Mouse (Mus musculus) stomach, embryonic 14.5 days (tissue): Measurements from ENCODE around the gene Kif1c. TPM values are rescaled to one million over a fixed set of nuclear protein-coding genes. Genes with fewer than 3 reads are reported as not detected.

Experiments used
- ATAC-seq: fragments of 200-750 bp; cut with Nextera tagmentation; 2 replicates; pipeline ENCODE4 v1.8.0; 2017; ENCODE audit warnings: low read depth, moderate TSS enrichment; ENCODE audit not compliant: insufficient number of reproducible peaks, insufficient read depth, low FRiP score
- H3K27ac ChIP-seq: fragments of 300-500 bp; sonication (generic); 2 replicates; pipeline ENCODE4 v1.5.1; 2014; ENCODE audit warnings: mild to moderate bottlenecking, low read length, moderate library complexity, mixed read lengths
- H3K27me3 ChIP-seq: fragments of 300-500 bp; sonication (generic); 2 replicates; pipeline ENCODE4 v1.6.1; 2014; ENCODE audit warnings: low read length, control low read depth, mixed read lengths; ENCODE audit not compliant: control insufficient read depth, insufficient read depth
- H3K36me3 ChIP-seq: fragments of 300-500 bp; sonication (generic); 2 replicates; pipeline ENCODE4 v1.6.1; 2014; ENCODE audit warnings: mild to moderate bottlenecking, control low read depth, low read length, moderate library complexity, mixed read lengths; ENCODE audit not compliant: control insufficient read depth, insufficient read depth
- H3K4me1 ChIP-seq: fragments of 300-500 bp; sonication (generic); 2 replicates; pipeline ENCODE4 v1.6.1; 2014; ENCODE audit warnings: low read length, control low read depth, mixed read lengths; ENCODE audit not compliant: control insufficient read depth, insufficient read depth
- H3K4me2 ChIP-seq: fragments of 300-500 bp; sonication (generic); replicated peaks from 2 replicates; pipeline ENCODE4 v1.6.1; 2014; ENCODE audit warnings: low read depth, low read length, control low read depth
- H3K4me3 ChIP-seq: fragments of 300-500 bp; sonication (generic); 2 replicates; pipeline ENCODE4 v1.5.1; 2014; ENCODE audit warnings: low read depth, low read length, control low read depth
- H3K9ac ChIP-seq: fragments of 300-500 bp; sonication (generic); replicated peaks from 2 replicates; pipeline ENCODE4 v1.6.1; 2014; ENCODE audit warnings: low read depth, mild to moderate bottlenecking, control low read depth, low read length, moderate library complexity, mixed read lengths
- H3K9me3 ChIP-seq: fragments of 300-500 bp; sonication (generic); 2 replicates; pipeline ENCODE4 v1.6.1; 2016; ENCODE audit warnings: low read depth, low read length, control low read depth; ENCODE audit not compliant: control insufficient read depth
- WGBS: fragments of 180-500 bp; shearing (Covaris S2); extraction: QIAGEN DNeasy Blood & Tissue Kit; methylation state at CpG from one replicate; pipeline ENCODE4 v1.1.7; 2014; 5-methylcytosine and 5-hydroxymethylcytosine counted together
- polyA plus RNA-seq: library from polyadenylated mRNA; unstranded; fragments of >200 nt; fragmentation: Nextera tagmentation; extraction: Ambion mirVana; gene quantifications from 2 replicates; pipeline ENCODE4 v1.2.1, GENCODE M21; 2014

The Kif1c gene
- polyA plus RNA-seq, result 9.0 and 11.8 TPM in 2 replicates

GRCm38 (mm10) chr11:70699722-70700556, at the start of gene Kif1c, which contains the start of gene Inca1:
TSS of gene Kif1c (plus strand) at chr11:70700548.
TSS of gene Inca1 (minus strand) at chr11:70700155.
- Histone ChIP-seq H3K27ac (peak within 1 kb of the TSS; percentile 94), H3K4me2 (peak within 1 kb of the TSS; percentile 84), H3K4me1 (peaks cover 18% of the 10 kb centered on the region; the same call in 1 of the 2 replicates), H3K9ac (peak within 1 kb of the TSS; percentile 92), H3K27me3 (no peaks in the 10 kb centered on the region), H3K36me3 (peaks cover 19% of the 10 kb centered on the region), H3K4me3 (peak within 1 kb of the TSS; percentile 93), H3K9me3 (no peaks in the 10 kb centered on the region)
- WGBS, result 2% methylated on average over 55 of the region's 69 CpGs
- peak; percentile 94 for ATAC-seq

- Histone ChIP-seq H3K4me2 (peak overlapping the region; percentile 85; the same call in 1 of the 2 replicates), H3K4me1 (peaks cover 32% of the 10 kb centered on the region), H3K36me3 (peaks cover 40% of the 10 kb centered on the region), H3K9ac (no peak overlapping the region), H3K4me3 (peak overlapping the region; percentile 100; the same call in 1 of the 2 replicates), H3K27ac (no peak overlapping the region), H3K27me3 (no peaks in the 10 kb centered on the region), H3K9me3 (no peaks in the 10 kb centered on the region)
- no peak for ATAC-seq
- 60% methylated on average over 2 of the region's 2 CpGs for WGBS
These were observed 49.0 kb upstream of the Kif1c start for GRCm38 (mm10) chr11:70651391-70651790.

- no peaks in the 10 kb centered on the region for H3K9me3 ChIP-seq
- WGBS, result 59% methylated on average over 12 of the region's 12 CpGs
- peak overlapping the region; percentile 100 for H3K4me3 ChIP-seq
- H3K27ac ChIP-seq, result peak overlapping the region; percentile 99; the same call in 1 of the 2 replicates
- no peak for ATAC-seq
- peaks cover 40% of the 10 kb centered on the region for H3K36me3 ChIP-seq
- H3K4me1 ChIP-seq, result peaks cover 41% of the 10 kb centered on the region
- H3K4me2 ChIP-seq, result peak overlapping the region; percentile 85
- peak overlapping the region; percentile 98; the same call in 1 of the 2 replicates for H3K9ac ChIP-seq
- H3K27me3 ChIP-seq, result no peaks in the 10 kb centered on the region
These were observed 48.1 kb upstream of the Kif1c start for GRCm38 (mm10) chr11:70652029-70652883.

- H3K4me1 ChIP-seq, result peaks cover 42% of the 10 kb centered on the region
- H3K27me3 ChIP-seq, result no peaks in the 10 kb centered on the region
- peak overlapping the region; percentile 98 for H3K9ac ChIP-seq
- H3K4me2 ChIP-seq, result peak overlapping the region; percentile 85
- H3K9me3 ChIP-seq, result no peaks in the 10 kb centered on the region
- H3K27ac ChIP-seq, result peak overlapping the region; percentile 99
- 43% methylated on average over 6 of the region's 6 CpGs for WGBS
- ATAC-seq, result no peak
- H3K4me3 ChIP-seq, result peak overlapping the region; percentile 100
- peaks cover 40% of the 10 kb centered on the region for H3K36me3 ChIP-seq
These were observed 47.4 kb upstream of the Kif1c start for GRCm38 (mm10) chr11:70652884-70653344.

GRCm38 (mm10) chr11:70653345-70654197, 46.8 kb upstream of the Kif1c start:
- Histone ChIP-seq H3K27me3 (no peaks in the 10 kb centered on the region), H3K9me3 (no peaks in the 10 kb centered on the region), H3K4me2 (peak overlapping the region; percentile 85), H3K36me3 (peaks cover 37% of the 10 kb centered on the region), H3K27ac (peak overlapping the region; percentile 99), H3K4me3 (peak overlapping the region; percentile 100), H3K4me1 (peaks cover 38% of the 10 kb centered on the region), H3K9ac (peak overlapping the region; percentile 98)
- WGBS, result under 1% methylated on average over 62 of the region's 63 CpGs
- ATAC-seq, result peak; percentile 29; the same call in 1 of the 2 replicates

- Histone ChIP-seq H3K27ac (peak within 1 kb of the TSS; percentile 99), H3K27me3 (no peaks in the 10 kb centered on the region), H3K4me3 (peak within 1 kb of the TSS; percentile 100), H3K9me3 (no peaks in the 10 kb centered on the region), H3K4me1 (peaks cover 35% of the 10 kb centered on the region), H3K4me2 (peak within 1 kb of the TSS; percentile 85), H3K9ac (peak within 1 kb of the TSS; percentile 98), H3K36me3 (peaks cover 31% of the 10 kb centered on the region)
- WGBS, result under 1% methylated on average over 57 of the region's 61 CpGs
- peak; percentile 43; the same call in 1 of the 2 replicates for ATAC-seq
These were observed 46.0 kb upstream of the Kif1c start, which contains the start of gene Pfn1 for GRCm38 (mm10) chr11:70654198-70654922. TSS of gene Pfn1 (minus strand) at chr11:70654644.

GRCm38 (mm10) chr11:70654923-70655570, 45.3 kb upstream of the Kif1c start:
- Histone ChIP-seq H3K27me3 (no peaks in the 10 kb centered on the region), H3K9ac (peak overlapping the region; percentile 98), H3K4me3 (peak overlapping the region; percentile 100), H3K36me3 (peaks cover 24% of the 10 kb centered on the region), H3K9me3 (no peaks in the 10 kb centered on the region), H3K4me2 (peak overlapping the region; percentile 85), H3K4me1 (peaks cover 35% of the 10 kb centered on the region), H3K27ac (peak overlapping the region; percentile 99)
- under 1% methylated on average over 48 of the region's 48 CpGs for WGBS
- peak; percentile 29 for ATAC-seq
